Mouse (Mus musculus) layer of hippocampus, adult 2 months (tissue): ENCODE measurements around the gene Vasp. TPM values are rescaled to one million over a fixed set of nuclear protein-coding genes. Genes with fewer than 3 reads are reported as not detected.
A peak's percentile ranks its signal among the peaks of the same experiment; 100 is the strongest.

Experiments used
- DNase-seq, 2 experiments: peaks; one replicate each; pipeline ENCODE4 v3.0.0; 2022; ENCODE audit warnings: low spot score in 2 of 2
- H3K27ac ChIP-seq: fragments of 200-600 bp; 2 replicates; pipeline ENCODE4 v1.8.1; 2022
- H3K4me3 ChIP-seq: fragments of 200-600 bp; 2 replicates; pipeline ENCODE4 v1.8.1; 2022; ENCODE audit warnings: mild to moderate bottlenecking
- CTCF ChIP-seq: fragments of 200-600 bp; conservative IDR thresholded peaks from 2 replicates; pipeline ENCODE4 v1.8.1; 2022; ENCODE audit warnings: antibody characterized with exemption, mild to moderate bottlenecking, moderate library complexity
- total RNA-seq, 2 experiments: library from RNA; stranded (reverse); gene quantifications; 2 replicates each; pipeline ENCODE4 v1.2.3; 2021

Vasp gene
- total RNA-seq, 2 experiments from 2014 or later: 15.7 to 17.1 TPM

DNA sequence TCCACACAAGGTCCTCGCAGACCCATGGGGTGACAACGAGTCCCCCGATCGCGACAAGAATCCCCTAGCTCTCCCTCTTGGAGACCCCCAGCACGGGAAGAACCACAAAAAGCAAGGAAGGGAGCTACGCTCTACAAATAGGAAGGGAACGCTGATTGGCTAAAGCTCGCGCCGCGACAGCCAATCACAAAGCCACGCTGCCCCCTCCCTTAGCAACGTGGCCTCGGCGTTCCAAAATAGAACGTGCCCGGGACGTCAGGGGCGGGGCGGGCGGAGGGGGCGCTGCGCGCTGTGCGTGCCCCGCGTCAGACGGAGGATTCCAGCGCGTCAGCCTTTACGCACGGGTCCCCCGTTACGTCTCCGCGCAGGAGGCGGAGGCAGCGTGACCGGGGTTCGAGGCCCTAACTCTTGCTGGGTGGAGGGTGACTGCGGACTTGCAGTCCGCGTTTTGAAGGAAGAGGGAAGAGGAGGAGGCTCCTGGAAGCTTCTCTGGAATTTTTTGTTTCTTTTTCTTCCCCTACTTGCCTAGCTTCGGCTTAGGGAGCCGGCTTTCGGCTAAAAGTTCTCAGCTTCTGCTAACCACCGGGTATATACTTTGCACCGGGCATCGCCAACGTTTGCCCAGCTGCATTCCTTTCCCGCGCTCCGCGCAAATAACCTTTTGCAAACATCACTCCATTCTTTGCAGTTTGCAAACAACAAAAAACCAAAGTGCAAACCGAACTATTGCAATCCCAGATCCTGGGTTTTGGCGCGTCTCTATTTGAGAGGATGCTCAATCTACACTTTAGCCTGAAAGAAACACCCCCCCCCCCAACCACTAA is 37.0 kb upstream of the Vasp start:
- DNase-seq: peak; percentile 96 to 97
- peak overlapping the region; percentile 98 for H3K27ac ChIP-seq
- TF ChIP-seq CTCF: peak; percentile 41

DNA sequence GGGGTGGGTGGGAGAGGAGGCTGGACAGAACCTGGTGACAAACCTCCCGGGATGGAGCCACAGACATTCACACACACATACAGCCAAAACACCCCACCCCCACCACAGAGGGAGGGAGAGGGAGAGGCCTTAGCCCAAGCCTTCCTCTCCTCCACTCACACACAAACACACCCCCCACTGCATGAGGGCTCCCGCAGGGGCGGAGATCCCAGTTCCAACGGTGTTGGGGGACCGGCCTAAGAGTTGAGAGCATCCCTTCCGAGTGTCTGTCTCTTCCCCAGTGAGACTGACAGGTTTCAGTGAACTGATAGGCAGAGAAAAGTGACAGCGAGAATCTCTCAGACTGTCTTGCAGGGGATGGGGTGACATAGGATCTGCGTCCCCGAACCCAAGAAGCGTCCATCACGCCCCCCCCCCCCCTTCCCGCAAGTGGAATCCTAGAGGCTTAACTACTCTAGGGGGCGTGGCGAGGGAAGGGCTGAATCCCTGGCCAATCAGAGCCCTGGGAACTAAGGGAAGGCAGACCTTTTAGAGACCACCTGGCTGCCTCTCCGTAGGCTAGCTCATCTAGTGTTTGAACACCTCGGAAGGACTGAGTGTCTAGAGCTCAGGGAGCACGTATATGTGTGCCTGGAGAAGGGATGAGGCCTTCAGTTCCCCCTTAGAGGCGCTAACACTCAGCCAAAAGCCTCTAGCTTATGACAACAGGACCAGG is 36.3 kb upstream of the Vasp start:
- peak overlapping the region; percentile 63 for H3K4me3 ChIP-seq
- peak; percentile 78 to 83 for DNase-seq
- no peak for TF ChIP-seq CTCF
- peak overlapping the region; percentile 98 for H3K27ac ChIP-seq

More for the DNA sequence above, 37.0 kb upstream of the Vasp start:
- H3K4me3 ChIP-seq: peak overlapping the region; percentile 63

DNA sequence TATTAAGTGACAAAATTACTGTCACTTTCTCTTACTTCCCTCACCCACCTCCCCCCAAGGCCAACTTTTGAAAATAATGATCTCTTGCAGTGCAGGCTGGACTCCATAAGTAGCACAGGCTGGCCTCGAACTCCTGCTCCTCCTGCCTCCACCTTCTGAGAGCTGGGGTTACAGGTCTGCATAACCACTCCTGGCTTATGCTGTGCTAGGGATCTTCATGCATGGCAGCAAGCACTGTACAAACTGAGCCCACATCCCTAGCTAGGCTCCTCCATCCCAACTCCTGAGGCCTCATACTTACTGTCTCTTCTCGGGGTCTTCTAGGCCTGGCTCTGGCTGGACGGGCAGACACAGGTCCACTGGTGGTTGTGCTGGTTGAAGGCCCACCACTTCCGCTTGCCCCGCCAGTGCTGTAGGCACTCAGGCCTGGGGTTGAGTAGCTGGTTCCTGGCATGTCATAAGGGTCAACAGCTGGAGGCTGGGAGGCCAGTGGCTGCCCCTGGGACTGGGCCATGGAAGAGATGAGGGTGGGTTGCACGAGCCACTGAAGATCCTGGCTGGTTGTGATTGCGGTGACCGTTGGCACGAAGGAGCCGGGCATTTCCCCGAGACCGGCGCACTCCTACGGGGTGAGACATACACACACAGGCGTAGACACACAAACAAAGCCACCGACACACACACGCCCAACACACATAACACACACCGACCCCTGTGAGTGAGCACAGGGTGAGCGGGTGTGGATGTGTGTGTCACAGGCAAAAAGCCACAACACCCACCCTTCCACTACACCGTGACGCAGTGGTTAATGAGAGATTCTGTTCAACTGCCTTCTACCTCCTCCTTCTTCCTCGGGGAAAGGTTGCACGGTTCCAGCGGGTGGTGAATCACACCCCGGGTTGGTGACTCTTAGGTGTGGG is 35.5 kb upstream of the Vasp start:
- peak overlapping the region; percentile 63 for H3K4me3 ChIP-seq
- TF ChIP-seq CTCF: no peak
- DNase-seq: no peak
- H3K27ac ChIP-seq: peak overlapping the region; percentile 98; the same call in 1 of the 2 replicates

DNA sequence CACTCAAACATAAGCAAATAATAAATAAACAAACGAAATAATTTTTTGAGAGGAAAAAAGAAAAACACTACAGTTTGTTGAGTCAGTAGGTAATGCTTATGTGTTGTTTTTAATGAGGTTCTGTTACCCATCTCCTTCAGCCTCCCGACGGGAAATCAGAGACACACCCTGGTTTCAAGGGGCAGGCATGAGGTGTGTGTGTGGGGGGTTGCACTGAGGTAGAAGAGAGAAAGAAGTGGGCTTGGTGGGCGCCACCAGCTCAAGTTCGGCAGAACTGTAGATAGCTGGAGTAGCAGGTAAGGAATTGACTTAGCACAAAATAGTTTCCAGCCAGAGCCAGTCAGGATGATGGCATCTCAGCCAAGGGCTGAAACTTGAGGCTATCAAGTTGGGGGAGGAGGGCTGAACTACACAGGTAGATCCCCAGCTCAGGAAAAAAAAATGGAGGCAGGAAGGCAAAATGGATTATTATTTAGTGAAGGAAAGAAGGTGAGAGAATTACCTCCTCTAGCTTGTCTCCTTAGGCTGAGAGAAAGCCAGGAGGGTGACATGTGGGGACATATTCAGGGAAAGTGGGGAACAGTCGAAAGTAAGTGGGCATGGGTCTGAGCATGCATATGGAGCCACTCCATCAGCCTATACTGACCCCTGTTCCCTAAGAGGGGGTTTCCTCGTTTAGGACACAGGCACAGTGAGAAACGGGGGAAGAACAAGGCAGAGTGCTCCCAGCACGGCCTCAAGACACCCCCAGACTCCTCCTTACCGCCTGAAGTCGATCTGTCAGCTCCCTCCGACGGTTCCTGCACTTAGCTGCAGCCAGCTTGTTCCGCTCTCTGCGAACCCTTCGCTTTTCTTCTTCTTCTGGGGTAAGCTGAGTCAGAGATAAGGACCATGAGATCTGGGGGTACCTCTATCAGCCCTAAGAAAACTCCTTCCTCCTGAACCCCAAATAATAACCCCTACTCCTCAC is 34.5 kb upstream of the Vasp start:
- H3K4me3 ChIP-seq: no peak overlapping the region
- H3K27ac ChIP-seq: no peak overlapping the region
- no peak for DNase-seq
- TF ChIP-seq CTCF: no peak

DNA sequence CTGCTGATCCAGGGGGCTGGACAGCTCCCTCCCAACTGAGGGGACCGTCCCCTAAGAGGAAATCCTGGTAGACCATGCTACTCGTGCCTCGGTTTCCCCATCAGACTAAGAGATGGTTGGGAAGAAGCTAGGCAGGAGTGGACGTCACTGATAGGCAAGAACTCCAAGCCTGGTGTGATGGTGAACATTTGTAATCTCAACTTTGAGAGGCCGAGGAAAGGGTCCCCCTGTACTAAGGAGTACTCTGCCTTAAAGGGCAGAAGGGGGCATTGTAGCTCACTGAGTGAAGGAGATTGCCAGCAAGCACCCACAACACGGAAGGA is 33.8 kb upstream of the Vasp start:
- Histone ChIP-seq H3K27ac (no peak overlapping the region), H3K4me3 (no peak overlapping the region)
- DNase-seq: no peak
- TF ChIP-seq CTCF: no peak

DNA sequence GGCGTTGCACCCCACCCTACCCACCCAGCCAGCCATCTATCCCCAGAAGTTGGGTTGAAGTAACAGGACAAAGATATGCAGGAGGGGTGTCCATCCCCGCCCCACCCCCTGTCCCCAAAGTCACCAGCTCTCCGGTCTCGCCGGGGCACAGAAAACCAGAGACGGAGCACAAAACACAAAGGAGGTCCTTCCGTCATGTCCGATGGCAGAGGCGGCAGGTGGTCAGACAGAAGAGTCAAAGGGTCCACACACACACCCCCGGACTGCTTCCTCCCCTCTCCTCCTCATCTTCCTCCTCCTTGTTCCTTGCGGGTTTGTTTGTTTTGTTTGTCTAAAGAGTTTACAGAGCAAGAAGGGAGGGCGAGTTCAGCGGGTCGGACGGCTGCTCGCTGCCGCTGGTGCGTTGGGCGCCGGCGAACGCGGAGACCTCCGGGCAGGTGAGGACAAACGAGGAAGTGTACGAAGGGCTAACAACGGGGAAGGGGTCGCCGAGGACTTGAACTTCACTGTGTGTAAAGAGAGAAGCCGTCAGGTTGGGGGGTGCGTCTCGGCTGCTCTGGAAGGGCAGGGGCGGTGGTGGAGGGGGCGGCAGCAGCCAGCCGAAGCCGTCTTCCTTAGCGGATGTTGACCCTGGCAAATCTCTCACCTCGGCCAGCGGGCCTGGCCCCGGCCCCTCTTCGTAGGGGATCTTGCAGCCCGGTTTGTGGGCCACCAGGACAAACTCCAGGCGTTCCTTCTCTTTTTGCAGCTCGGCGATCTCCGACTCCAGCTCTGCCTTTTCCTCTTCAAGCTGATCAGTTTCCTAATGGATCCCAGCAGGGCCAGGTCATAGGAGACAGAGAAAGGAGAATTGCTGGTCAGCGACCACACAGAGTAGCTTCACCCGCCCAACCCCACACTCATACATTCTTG is 33.1 kb upstream of the Vasp start:
- Histone ChIP-seq H3K4me3 (peak overlapping the region; percentile 33), H3K27ac (no peak overlapping the region)
- DNase-seq: no peak
- TF ChIP-seq CTCF: no peak

DNA sequence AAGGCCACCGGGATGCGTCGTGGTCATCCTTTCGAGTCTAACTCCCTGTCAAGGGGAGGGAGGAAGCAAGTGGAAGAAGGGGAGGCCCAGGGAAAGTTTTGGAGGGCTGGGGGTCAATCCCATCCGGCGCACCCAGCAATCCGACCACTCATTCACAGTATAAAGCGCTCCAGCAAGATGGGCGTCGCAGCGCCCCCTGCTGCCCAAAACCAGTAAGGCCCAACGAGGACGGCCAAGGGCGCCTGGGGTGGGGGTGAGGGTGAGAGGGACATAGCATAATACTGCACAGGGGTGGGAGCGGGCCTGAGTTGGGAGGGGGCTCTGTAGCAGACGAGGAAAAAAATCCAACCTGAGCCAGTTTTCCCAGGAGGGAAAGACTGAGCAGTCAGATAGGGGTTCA is 32.2 kb upstream of the Vasp start:
- peak overlapping the region; percentile 15; the same call in 1 of the 2 replicates for H3K4me3 ChIP-seq
- H3K27ac ChIP-seq: no peak overlapping the region
- TF ChIP-seq CTCF: peak; percentile 94
- DNase-seq: peak in 1 of 2 experiments; percentile 83

DNA sequence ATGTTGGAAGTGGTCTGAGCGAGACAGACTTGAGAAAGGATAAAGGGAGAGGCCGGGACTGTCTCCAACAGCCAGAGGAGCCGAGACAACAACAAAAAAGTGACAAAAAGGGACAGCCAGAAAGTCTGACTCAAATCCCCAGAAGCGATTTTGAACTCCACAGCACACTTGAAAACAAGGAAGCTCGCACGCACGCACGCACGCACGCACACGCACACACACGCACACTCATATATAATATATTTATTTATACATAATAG is 31.4 kb upstream of the Vasp start:
- H3K27ac ChIP-seq: no peak overlapping the region
- TF ChIP-seq CTCF: no peak
- H3K4me3 ChIP-seq: no peak overlapping the region
- DNase-seq: no peak

DNA sequence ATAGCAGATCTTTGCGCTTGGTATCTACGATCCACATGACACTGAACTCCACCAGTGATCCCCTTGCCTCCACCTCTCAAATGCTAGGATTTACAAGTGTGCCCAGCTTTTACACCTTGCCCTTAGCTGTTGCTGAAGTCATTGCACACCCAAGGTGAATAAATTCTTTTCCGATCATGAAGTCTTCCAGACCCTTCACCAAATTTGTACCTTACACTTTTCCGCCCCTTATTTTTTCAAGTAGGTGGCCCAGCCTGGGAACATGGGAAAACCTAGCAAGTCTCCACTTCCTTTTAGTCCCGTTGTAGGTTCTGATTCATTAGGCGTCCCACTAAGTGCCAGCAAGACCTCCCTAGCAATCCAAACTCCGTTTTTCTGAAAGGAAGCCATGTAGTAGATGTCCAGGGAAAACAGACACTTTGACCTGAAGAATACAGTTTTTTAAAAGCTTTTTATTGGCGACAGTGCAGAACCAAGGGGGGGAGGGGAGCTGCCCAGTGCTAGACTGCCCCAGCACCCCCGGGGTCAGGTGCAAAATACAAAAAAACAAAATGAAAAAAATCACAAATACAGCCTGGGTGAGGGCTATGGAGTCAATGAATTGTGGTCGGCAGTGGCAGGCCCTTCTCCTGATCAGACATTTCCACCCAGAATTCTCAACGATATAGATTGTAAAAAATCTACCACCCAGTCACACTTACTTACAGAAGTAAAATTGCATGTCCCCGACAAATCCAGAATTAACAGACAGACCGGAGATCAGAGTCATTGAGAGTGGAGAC is 30.8 kb upstream of the Vasp start:
- no peak for TF ChIP-seq CTCF
- H3K4me3 ChIP-seq: no peak overlapping the region
- DNase-seq: no peak

DNA sequence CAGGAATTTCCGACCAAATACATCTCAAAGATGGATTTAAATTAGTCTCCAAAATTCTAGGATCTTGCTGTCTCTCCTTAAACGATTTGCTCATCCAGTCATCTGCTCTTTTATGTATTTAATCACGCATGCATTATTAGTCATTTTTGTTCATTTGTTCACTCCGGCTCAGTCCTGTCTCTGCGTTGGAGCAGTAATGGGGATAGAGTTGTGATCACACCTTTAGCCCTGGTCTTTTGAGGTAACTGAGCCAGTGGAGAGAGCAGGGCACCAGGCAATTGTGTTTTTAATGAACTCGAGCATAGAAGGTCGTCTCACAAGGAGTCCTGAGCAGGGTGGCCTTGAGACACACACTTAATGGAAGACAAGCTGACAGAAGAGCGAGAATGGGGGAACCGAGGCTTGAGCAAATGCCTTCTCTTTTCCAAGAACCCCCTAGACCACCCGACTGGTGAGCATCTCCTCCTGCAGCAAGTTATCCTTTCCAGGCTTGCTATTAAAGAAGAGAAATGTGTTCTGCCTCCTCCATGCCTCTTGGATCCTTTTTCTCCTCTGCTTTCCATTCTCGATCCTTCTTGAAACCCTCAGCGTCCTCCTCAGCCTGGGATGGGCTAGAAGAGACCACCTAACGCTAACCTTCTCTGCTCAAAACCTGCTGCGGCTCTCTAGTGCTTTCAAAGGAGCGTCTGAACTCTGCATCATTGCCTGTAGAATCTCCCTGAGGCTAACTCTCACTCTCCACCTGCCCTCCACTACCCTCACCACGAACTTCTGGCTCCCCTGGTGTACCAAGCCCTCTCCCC is 30.0 kb upstream of the Vasp start:
- H3K4me3 ChIP-seq: peak overlapping the region; percentile 67
- H3K27ac ChIP-seq: peak overlapping the region; percentile 94
- TF ChIP-seq CTCF: no peak
- DNase-seq: no peak

More for the DNA sequence above, 30.8 kb upstream of the Vasp start:
- H3K27ac ChIP-seq: no peak overlapping the region
